Mouse (Mus musculus) cerebellum, adult (tissue): ENCODE measurements at regions not wholly inside any gene's neighbourhood (a gene's known extent, or its start where the extent isn't known, plus 50 kb on each side); places are given as distances from the start of the nearest gene placed in this dataset.
A peak's percentile ranks its signal among the peaks of the same experiment; 100 is the strongest.

Experiments used
- ATAC-seq: cut with Nextera tagmentation; 2 replicates; pipeline ENCODE4 v1.9.2; 2017; ENCODE audit warnings: mild to moderate bottlenecking, moderate library complexity, mixed read lengths; ENCODE audit not compliant: insufficient number of reproducible peaks, low FRiP score, low TSS enrichment

DNA sequence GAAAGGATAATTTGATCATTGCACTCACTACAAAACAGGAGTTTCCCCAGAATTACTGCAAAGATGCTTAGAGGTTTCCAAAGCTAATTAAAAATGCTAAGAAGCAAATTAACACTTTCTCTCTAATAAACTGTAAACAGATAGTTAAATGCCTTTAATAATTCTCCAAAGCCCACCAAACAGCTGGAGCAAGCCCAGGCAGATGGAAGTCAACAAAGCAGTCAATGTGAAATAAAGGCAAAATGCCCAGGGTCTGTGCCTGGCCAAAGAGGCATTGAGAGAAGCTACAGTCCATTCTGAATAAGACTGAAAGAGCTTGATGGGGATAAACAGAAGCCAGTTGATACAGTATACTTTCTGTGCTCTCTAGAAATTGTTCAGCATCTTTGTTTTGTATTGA lies 215.6 kb upstream of the Lrfn5 start:
- ATAC-seq = 0 out of 2 replicates have a peak, but pooled peaks have one; percentile 26

DNA sequence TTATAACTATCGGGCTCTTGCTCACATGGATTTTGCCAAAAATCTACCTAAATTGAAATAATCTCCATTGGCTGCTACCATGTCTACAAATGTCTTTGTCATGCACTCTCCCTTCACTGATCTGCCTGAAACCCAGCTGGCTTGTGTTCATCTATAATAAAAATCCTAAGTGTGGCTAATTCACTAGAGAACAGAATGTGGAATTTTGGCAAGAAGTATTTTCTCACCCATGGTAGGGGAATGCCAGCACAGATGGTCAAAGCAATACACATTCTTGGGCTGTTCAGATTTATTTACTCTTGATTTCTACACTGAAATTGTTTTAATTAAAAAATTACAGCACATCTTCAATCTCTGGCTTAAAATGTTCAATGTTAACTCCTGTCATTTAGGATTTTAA lies 200.8 kb upstream of the Lrfn5 start:
- no peak; the same call in 1 of the 2 replicates for ATAC-seq

DNA sequence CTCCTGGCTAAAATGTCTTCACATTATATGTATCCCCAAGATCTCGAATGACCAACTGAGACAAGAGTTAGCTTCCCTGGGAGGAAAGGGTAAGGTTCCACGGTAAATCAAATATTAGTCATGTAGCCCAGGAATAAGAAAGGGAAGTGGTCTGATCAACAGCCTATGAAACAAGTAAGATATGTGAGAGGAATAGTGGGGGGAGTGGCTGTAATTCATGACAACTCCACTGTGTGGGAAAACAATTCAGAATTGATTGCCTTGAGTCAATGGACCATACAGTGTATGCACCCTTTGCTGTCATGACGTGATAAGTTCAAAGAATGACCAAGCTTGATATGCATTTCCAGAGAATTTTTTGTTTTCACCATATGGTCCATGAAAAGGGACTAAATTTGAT lies 190.8 kb upstream of the Lrfn5 start:
- no peak for ATAC-seq
